Mouse (Mus musculus) gastrocnemius, adult 18-20 months (tissue): ENCODE results near the gene Abhd6. TPM values are rescaled to one million over a fixed set of nuclear protein-coding genes. Genes with fewer than 3 reads are reported as not detected.
A peak's percentile ranks its signal among the peaks of the same experiment; 100 is the strongest.
"Not testable (repeated sequence)": the region's sequence is repeated elsewhere in the genome, so short reads cannot be mapped to it uniquely, and the experiment has no call there.

Experiments used
- DNase-seq: peaks from one replicate; pipeline ENCODE4 v3.0.0; 2021; ENCODE audit warnings: low spot score
- total RNA-seq, 2 experiments: library from RNA; stranded (reverse); gene quantifications; 2 replicates each; pipeline ENCODE4 v1.2.3; 2021

Gene Abhd6
- total RNA-seq, 2 experiments from 2014 or later = 7.6 to 8.6 TPM

- DNase-seq = peak; percentile 93
Measured at GRCm38 (mm10) chr14:7997255-7997696, 5.4 kb upstream of the Abhd6 start.

- DNase-seq = no peak
Measured at GRCm38 (mm10) chr14:7999030-7999429, 3.7 kb upstream of the Abhd6 start.

- no peak for DNase-seq
Measured at GRCm38 (mm10) chr14:7999435-7999834, 3.3 kb upstream of the Abhd6 start.

- no peak for DNase-seq
Measured at GRCm38 (mm10) chr14:8000247-8000646, 2.5 kb upstream of the Abhd6 start.

- no peak for DNase-seq
Measured at GRCm38 (mm10) chr14:8000831-8001685, 1.6 kb upstream of the Abhd6 start.

- peak; percentile 32 for DNase-seq
Measured at GRCm38 (mm10) chr14:8003093-8003670, 480 bp downstream of the Abhd6 start.

- DNase-seq = no peak
Measured at GRCm38 (mm10) chr14:8003727-8004670, 1.3 kb downstream of the Abhd6 start.

- DNase-seq = not testable (repeated sequence)
Measured at GRCm38 (mm10) chr14:8006061-8006460, 3.4 kb downstream of the Abhd6 start.

- DNase-seq = no peak
Measured at GRCm38 (mm10) chr14:8007084-8007483, 4.4 kb downstream of the Abhd6 start.

GRCm38 (mm10) chr14:8007486-8007885 lies 4.8 kb downstream of the Abhd6 start:
- no peak for DNase-seq

- no peak for DNase-seq
Measured at GRCm38 (mm10) chr14:8007923-8008322, 5.2 kb downstream of the Abhd6 start.

- DNase-seq = no peak
Measured at GRCm38 (mm10) chr14:8011297-8011696, 8.6 kb downstream of the Abhd6 start.

- DNase-seq = no peak
Measured at GRCm38 (mm10) chr14:8011938-8012337, 9.2 kb downstream of the Abhd6 start.

- no peak for DNase-seq
Measured at GRCm38 (mm10) chr14:8015756-8016155, 13.1 kb downstream of the Abhd6 start.

GRCm38 (mm10) chr14:8016276-8016675 lies 13.6 kb downstream of the Abhd6 start:
- DNase-seq = no peak

GRCm38 (mm10) chr14:8016951-8017350 lies 14.2 kb downstream of the Abhd6 start:
- DNase-seq = no peak

- no peak for DNase-seq
Measured at GRCm38 (mm10) chr14:8020011-8020410, 17.3 kb downstream of the Abhd6 start.

- DNase-seq = no peak
Measured at GRCm38 (mm10) chr14:8020546-8020945, 17.8 kb downstream of the Abhd6 start.

- no peak for DNase-seq
Measured at GRCm38 (mm10) chr14:8024469-8024868, 21.8 kb downstream of the Abhd6 start.

GRCm38 (mm10) chr14:8024936-8025335 lies 22.2 kb downstream of the Abhd6 start:
- no peak for DNase-seq

- DNase-seq = no peak
Measured at GRCm38 (mm10) chr14:8026769-8027531, 24.2 kb downstream of the Abhd6 start.
